ENCODE assay signal across 7 mouse cellular contexts in genomic region chr2:146226484-146226883, GRCm38 (mm10). TPM values are rescaled to one million over a fixed set of nuclear protein-coding genes. Genes with fewer than 3 reads are reported as not detected.
DNase-seq lines count a peak whose midpoint lies in the region; ATAC-seq and TF ChIP-seq lines count a peak whose summit lies in the region.

No protein-coding gene starts in this region.

- H3K27me3 ChIP-seq in forebrain, embryonic 16.5 days (replicated peaks; ENCODE audit: control insufficient read depth, insufficient read depth, low read length): no peaks in the 10 kb centered on the region
- H3K27me3 ChIP-seq in limb, embryonic 14.5 days (ENCODE audit: control insufficient read depth, insufficient read depth, low read length): peaks cover 70% of the 10 kb centered on the region

- no peaks in the 10 kb centered on the region for H3K9me3 ChIP-seq in forebrain, embryonic 16.5 days (ENCODE audit: control insufficient read depth, low read length)
- H3K9me3 ChIP-seq in limb, embryonic 14.5 days (ENCODE audit: control insufficient read depth, low read length): no peaks in the 10 kb centered on the region

- DNase-seq in ES-CJ7 (ENCODE audit: low read depth, low spot score) (peak; percentile 76), R1 (ENCODE audit: low read depth, low spot score) (peak; percentile 71)
- peak; percentile 71 for DNase-seq in limb, embryonic 14.5 days (ENCODE audit: low spot score)
- DNase-seq in ovary, postnatal 36 days (ENCODE audit: low spot score): peak; percentile 51

- no peak overlapping the region for H3K27ac ChIP-seq in forebrain, embryonic 16.5 days (ENCODE audit: low read length)
- H3K27ac ChIP-seq in limb, embryonic 14.5 days (replicated peaks; ENCODE audit: low read depth, low read length): no peak overlapping the region

- no peak overlapping the region for H3K9ac ChIP-seq in forebrain, embryonic 16.5 days (replicated peaks; ENCODE audit: low read depth, low read length)
- H3K9ac ChIP-seq in limb, embryonic 14.5 days (ENCODE audit: low read depth, low read length, severe bottlenecking): no peak overlapping the region

- no peaks in the 10 kb centered on the region for H3K36me3 ChIP-seq in forebrain, embryonic 16.5 days (ENCODE audit: control insufficient read depth, insufficient read depth)
- no peaks in the 10 kb centered on the region for H3K36me3 ChIP-seq in limb, embryonic 14.5 days (ENCODE audit: control insufficient read depth, insufficient read depth, low read length)

- H3K4me3 ChIP-seq in forebrain, embryonic 16.5 days (replicated peaks; ENCODE audit: low read length): no peak overlapping the region
- H3K4me3 ChIP-seq in limb, embryonic 14.5 days (replicated peaks; ENCODE audit: low read length): no peak overlapping the region

- peaks cover 34% of the 10 kb centered on the region for H3K4me1 ChIP-seq in forebrain, embryonic 16.5 days (replicated peaks; ENCODE audit: control insufficient read depth, insufficient read depth, low read length)
- H3K4me1 ChIP-seq in limb, embryonic 14.5 days (ENCODE audit: control insufficient read depth, insufficient read depth, low read length): peaks cover 13% of the 10 kb centered on the region

- H3K4me2 ChIP-seq in forebrain, embryonic 16.5 days (ENCODE audit: low read length): peak overlapping the region; percentile 64; the same call in 1 of the 2 replicates
- no peak overlapping the region for H3K4me2 ChIP-seq in limb, embryonic 14.5 days (replicated peaks; ENCODE audit: low read depth, low read length, severe bottlenecking)

- TF ChIP-seq POLR2A in limb, embryonic 14.5 days (IDR thresholded peaks at IDR 0.05; ENCODE audit: borderline replicate concordance, extremely low read depth, insufficient read depth, insufficient read length): no peak

- 13% methylated on average over 9 of the region's 9 CpGs for WGBS in forebrain, embryonic 16.5 days
- 2% methylated on average over 9 of the region's 9 CpGs for WGBS in limb, embryonic 14.5 days

- ATAC-seq in forebrain, embryonic 16.5 days: no peak
- no peak for ATAC-seq in limb, embryonic 14.5 days (ENCODE audit: low FRiP score, low read depth)
- ATAC-seq in frontal cortex, adult (ENCODE audit: low TSS enrichment): no peak
- no peak for ATAC-seq in erythroid progenitor cell, adult 5-6 weeks (replicated peaks; ENCODE audit: low FRiP score, poor library complexity, severe bottlenecking)

RNA-seq across cellular contexts. Expression of gene Insm1, which starts 4.8 kb away (rescaled TPM):
- polyA plus RNA-seq in forebrain, embryonic 16.5 days (2015; fragmentation: Nextera tagmentation; extraction: Ambion mirVana): 9.1 and 11.8 TPM in 2 replicates
- polyA plus RNA-seq in limb, embryonic 14.5 days (2012; rRNA removed): 0.35 and 0.41 TPM in 2 replicates
- 0.07 TPM in 1 of 2 replicates, not detected in the other for polyA plus RNA-seq in limb, embryonic 14.5 days (2014; fragmentation: Nextera tagmentation; extraction: Ambion mirVana)
- total RNA-seq in erythroid progenitor cell, adult 5-6 weeks (2015; ENCODE audit: low replicate concordance): 1.3 TPM in 1 of 2 replicates, not detected in the other
- not detected in 2 replicates for total RNA-seq in erythroid progenitor cell, adult 5-6 weeks (2017; ENCODE audit: low replicate concordance)
